Mouse (Mus musculus) adrenal gland, adult 2 months (tissue): Measurements from ENCODE around the gene Mgea5. TPM values are rescaled to one million over a fixed set of nuclear protein-coding genes. Genes with fewer than 3 reads are reported as not detected.

Experiments
- DNase-seq: peaks from one replicate; pipeline ENCODE4 v3.0.0; 2021
- polyA plus RNA-seq: library from polyadenylated mRNA; depleted of rRNA; stranded (reverse); fragments of >200 nt; gene quantifications from 2 replicates; pipeline ENCODE4 v1.2.3, GENCODE M21; 2012
- total RNA-seq, 2 experiments: library from RNA; stranded (reverse); gene quantifications; 2 replicates each; pipeline ENCODE4 v1.2.3; 2021

Gene Mgea5
- total and polyA plus RNA-seq, 3 experiments = 8.2 to 85.1 (median 55.8) TPM

- DNase-seq = no peak
Observed at GRCm38 (mm10) chr19:45748691-45749242, 34.9 kb downstream of the Mgea5 start.

- DNase-seq = no peak
Observed at GRCm38 (mm10) chr19:45748206-45748605, 35.4 kb downstream of the Mgea5 start.

GRCm38 (mm10) chr19:45747028-45747867 lies 36.4 kb downstream of the Mgea5 start:
- DNase-seq = peak; percentile 84

- DNase-seq = peak; percentile 76
Observed at GRCm38 (mm10) chr19:45746153-45747020, 37.2 kb downstream of the Mgea5 start.

GRCm38 (mm10) chr19:45745344-45746152 lies 38.1 kb downstream of the Mgea5 start:
- no peak for DNase-seq

- no peak for DNase-seq
Observed at GRCm38 (mm10) chr19:45743619-45744018, 40.0 kb downstream of the Mgea5 start.

GRCm38 (mm10) chr19:45742984-45743575 lies 40.6 kb downstream of the Mgea5 start:
- DNase-seq = no peak

GRCm38 (mm10) chr19:45742218-45742983 lies 41.2 kb downstream of the Mgea5 start, which contains the start of gene Fgf8:
Gene Fgf8 (minus strand): TSS chr19:45742915.
- DNase-seq = no peak

GRCm38 (mm10) chr19:45741431-45742217 lies 42.0 kb downstream of the Mgea5 start:
- DNase-seq = no peak

- no peak for DNase-seq
Observed at GRCm38 (mm10) chr19:45740817-45741216, 42.8 kb downstream of the Mgea5 start.

GRCm38 (mm10) chr19:45740233-45740632 lies 43.4 kb downstream of the Mgea5 start:
- DNase-seq = no peak

GRCm38 (mm10) chr19:45738521-45738920 lies 45.1 kb downstream of the Mgea5 start:
- no peak for DNase-seq

GRCm38 (mm10) chr19:45737846-45738484 lies 45.7 kb downstream of the Mgea5 start:
- no peak for DNase-seq

GRCm38 (mm10) chr19:45737208-45737845 lies 46.3 kb downstream of the Mgea5 start:
- no peak for DNase-seq

GRCm38 (mm10) chr19:45736855-45737207 lies 46.8 kb downstream of the Mgea5 start:
- peak; percentile 51 for DNase-seq

- no peak for DNase-seq
Observed at GRCm38 (mm10) chr19:45736241-45736640, 47.4 kb downstream of the Mgea5 start.

- DNase-seq = no peak
Observed at GRCm38 (mm10) chr19:45734762-45735161, 48.9 kb downstream of the Mgea5 start.

- DNase-seq = no peak
Observed at GRCm38 (mm10) chr19:45734191-45734590, 49.4 kb downstream of the Mgea5 start.

- DNase-seq = no peak
Observed at GRCm38 (mm10) chr19:45733564-45733963, 50.1 kb downstream of the Mgea5 start.
